Mouse (Mus musculus) heart, postnatal 36 days (tissue): ENCODE measurements around the gene Psmb10. TPM values are rescaled to one million over a fixed set of nuclear protein-coding genes. Genes with fewer than 3 reads are reported as not detected.

Experiments used
- DNase-seq, 2 experiments: peaks; one replicate each; pipeline ENCODE4 v3.0.0; 2021 to 2022
- intact Hi-C: fragments of 180-260 bp; cut with DNase I; formaldehyde crosslinking; loops from one replicate; pipeline ENCODE4 v1.15.1; 2025
- total RNA-seq, 2 experiments: library from RNA; stranded (reverse); gene quantifications; 2 replicates each; pipeline ENCODE4 v1.2.3; 2021

The Psmb10 gene
- total RNA-seq, 2 experiments from 2014 or later, result 63.6 to 72.7 TPM

GRCm38 (mm10) chr8:105942026-105942425 lies 3.8 kb upstream of the Psmb10 start:
- intact Hi-C loops, result no loop called here
- DNase-seq, result peak in 1 of 2 experiments; percentile 1

DNA sequence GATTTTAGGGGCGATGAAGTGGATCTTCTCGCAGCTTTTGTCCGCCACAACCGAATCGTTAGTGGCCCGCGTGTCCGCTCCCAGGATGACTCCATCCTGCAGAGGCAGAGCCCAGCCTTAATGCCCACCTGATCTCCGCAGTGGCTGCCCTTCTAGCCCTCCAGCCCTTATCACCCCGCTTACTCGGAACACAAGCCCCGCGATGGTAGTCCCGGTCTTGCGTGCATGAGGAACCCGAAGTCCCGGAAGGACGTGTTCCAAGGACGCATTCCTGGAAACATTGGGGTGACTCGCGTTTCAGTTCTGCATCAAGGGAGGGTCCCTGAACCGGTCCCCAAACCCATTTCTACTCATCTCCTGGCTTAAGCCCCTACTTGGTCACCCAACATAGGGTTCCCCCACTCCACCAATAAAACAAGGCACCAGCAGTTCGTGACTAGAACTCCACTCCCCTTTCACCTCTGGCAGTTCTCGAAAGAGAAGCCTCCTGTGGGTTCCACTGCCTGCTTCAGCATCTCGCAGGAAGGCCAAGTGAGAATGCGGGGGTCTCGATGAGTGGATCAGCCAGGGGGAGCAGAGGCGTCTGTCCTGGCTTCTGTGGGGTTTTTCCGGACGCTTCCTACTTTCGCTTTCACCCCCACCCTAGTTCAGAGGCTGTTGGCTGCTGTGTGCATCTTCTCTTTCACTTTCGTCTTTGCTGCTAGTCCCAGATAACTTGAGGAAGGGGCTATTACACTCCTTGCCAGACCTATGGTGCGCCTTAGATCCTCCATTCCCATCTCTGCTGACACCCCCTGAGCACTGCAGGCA lies 543 bp downstream of the Psmb10 start:
- intact Hi-C loops, result loop anchor here (5.0 kb wide), 1 partner anchor 75 kb away; the partner anchor contains the start of gene Ddx28

GRCm38 (mm10) chr8:105936866-105937475 lies 1.3 kb downstream of the Psmb10 start:
- intact Hi-C loops, result loop anchor here (5.0 kb wide), 1 partner anchor 75 kb away; the partner anchor contains the start of gene Ddx28
- peak; percentile 84 to 88 for DNase-seq

More for the DNA sequence above, 543 bp downstream of the Psmb10 start:
- peak; percentile 63 to 68 for DNase-seq

DNA sequence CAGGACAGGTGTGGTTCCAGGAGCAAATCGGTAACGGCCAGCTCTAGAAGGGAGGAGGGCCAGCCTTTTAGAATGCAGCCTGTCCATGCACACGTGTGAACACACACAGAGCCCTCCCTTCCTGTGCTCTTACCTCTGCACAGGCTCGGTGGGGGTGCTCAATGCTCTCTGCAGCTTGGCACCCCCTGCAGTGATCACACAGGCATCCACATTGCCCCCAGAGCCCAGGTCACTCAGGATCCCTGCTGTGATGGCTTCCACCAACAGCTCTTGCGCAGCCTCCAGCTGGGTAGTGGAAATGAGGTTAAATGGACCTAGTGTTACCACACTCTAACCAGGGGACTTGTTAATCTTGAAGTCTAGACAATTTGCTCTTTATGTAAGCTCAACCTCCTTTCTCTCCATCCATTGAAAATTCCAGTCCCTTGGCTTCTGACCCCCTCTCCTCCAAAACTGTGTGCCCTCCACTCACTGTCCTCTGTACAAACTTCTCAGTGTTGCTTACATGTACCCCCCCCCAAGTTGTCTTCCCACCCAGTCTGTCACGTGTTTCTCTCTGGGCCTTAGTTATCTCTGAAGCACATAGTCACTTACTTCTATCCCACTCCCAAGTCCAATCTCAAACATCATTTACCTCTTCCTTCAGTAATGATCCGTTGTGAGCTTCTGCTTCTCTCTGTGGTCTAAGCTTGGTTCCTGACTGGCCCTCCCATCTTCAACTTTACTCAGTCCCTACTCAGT lies 2.2 kb downstream of the Psmb10 start:
- intact Hi-C loops, result loop anchor here (5.0 kb wide), 1 partner anchor 76 kb away; the partner anchor contains the start of gene Ddx28
- DNase-seq, result no peak

DNA sequence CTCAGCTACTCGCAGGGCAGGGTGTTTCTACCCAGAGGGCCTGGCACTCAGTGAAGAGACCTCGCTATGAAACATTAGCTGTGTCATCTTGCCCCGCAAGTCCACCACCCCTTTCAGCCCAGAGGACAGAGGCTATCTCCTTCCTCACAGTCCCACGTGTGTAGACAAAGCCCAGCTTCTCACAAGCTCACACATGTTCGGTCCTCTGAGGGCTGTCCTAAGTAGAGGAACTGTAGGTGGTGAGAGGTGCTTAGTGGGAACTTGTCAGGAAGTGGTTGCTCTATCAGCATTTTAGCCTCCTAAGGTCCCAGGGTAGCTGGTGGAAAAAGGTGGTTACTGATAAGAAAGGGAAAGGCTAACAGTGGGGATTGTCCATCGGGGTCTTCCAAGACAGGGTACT lies 3.1 kb downstream of the Psmb10 start:
- DNase-seq, result no peak
- intact Hi-C loops, result loop anchor here (5.0 kb wide), 1 partner anchor 77 kb away; the partner anchor contains the start of gene Ddx28

DNA sequence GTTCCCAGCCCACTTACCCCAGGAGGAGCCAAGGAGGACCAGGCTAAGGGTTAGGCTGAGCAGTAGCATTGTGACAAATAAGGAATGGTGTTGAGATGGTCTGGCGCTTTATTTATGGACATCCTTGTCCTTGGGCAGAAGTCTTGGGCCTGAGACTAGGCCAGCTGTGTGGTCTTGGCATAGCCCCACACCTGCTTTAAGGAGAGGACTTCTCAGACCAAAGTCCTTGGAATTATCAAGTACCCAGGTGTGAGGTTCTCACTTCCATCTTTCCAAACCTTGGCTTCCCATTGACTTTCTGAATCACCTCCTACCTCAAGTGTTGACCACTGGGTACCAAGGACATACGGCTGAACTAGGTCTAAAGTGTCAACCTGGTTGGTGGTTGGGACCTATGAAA lies 4.5 kb downstream of the Psmb10 start, which contains the start of gene Ctrl:
Gene Ctrl (minus strand): TSS at position 101 of the 400 bp plus-strand sequence.
- no peak for DNase-seq
- intact Hi-C loops, result loop anchor here (5.0 kb wide), 2 partner anchors 81 to 161 kb away; partner anchors contain the start of gene Cenpt

DNA sequence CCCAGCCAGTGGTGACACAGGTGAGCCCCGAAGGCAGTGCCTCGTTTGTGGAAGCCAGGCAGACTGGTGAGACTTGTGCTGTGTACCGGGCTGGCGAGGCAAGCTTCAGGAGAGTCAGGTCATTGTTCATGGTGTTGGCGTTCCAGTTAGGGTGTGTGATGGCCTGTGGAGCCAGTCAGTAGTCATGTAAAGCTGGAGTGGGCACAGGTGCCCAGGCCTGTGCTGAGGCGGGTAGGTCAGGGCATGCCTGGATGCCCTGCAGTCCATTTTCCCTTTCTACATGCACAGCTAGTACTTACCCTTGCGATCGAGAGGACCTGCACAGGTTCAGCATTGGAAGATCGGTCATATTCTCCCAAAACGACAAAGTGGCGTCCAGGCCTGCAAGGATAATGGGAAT lies 5.7 kb downstream of the Psmb10 start:
- no peak for DNase-seq
- intact Hi-C loops, result loop anchor here (5.0 kb wide), 2 partner anchors 80 to 160 kb away; partner anchors contain the start of gene Cenpt

GRCm38 (mm10) chr8:105931271-105931670 lies 7.0 kb downstream of the Psmb10 start:
- intact Hi-C loops, result loop anchor here (2.0 to 5.0 kb wide), 3 partner anchors 30 to 159 kb away; partner anchors contain the start of genes Cenpt and Pskh1
- no peak for DNase-seq

DNA sequence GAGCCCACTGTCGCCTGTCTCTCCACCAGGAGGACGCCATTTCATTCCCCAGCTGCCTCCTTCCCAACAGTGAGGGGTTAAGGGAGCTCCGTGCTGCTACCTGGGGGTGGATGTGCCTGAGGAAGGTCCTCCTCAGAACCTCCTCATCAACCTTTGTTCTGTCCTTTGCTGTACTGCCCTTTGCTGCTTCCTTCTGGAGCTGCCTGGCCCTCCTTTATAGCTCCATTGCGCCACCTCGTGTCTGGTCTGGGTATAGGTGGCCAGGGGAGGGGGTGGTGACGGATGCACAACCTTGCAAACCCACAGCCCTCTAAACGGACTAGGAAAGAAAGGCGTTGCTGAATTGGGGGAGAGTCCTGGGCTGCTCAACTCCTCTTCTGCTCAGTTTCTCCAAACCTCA lies 7.6 kb downstream of the Psmb10 start:
- DNase-seq, result peak; percentile 88 to 92
- intact Hi-C loops, result loop anchor here (1.0 to 5.0 kb wide), 5 partner anchors 30 to 216 kb away; partner anchors contain the start of genes Cenpt and Pskh1

- no peak for DNase-seq
- intact Hi-C loops, result no loop called here
Measured at GRCm38 (mm10) chr8:105925123-105925522, 13.1 kb downstream of the Psmb10 start.

GRCm38 (mm10) chr8:105919390-105919789 lies 18.9 kb downstream of the Psmb10 start:
- DNase-seq, result no peak
- intact Hi-C loops, result no loop called here

- intact Hi-C loops, result loop anchor here (2.0 kb wide), 5 partner anchors 30 to 110 kb away; partner anchors contain the start of genes Ddx28, Nutf2 and Slc12a4
- no peak for DNase-seq
Measured at GRCm38 (mm10) chr8:105900941-105901616, 37.2 kb downstream of the Psmb10 start.

DNA sequence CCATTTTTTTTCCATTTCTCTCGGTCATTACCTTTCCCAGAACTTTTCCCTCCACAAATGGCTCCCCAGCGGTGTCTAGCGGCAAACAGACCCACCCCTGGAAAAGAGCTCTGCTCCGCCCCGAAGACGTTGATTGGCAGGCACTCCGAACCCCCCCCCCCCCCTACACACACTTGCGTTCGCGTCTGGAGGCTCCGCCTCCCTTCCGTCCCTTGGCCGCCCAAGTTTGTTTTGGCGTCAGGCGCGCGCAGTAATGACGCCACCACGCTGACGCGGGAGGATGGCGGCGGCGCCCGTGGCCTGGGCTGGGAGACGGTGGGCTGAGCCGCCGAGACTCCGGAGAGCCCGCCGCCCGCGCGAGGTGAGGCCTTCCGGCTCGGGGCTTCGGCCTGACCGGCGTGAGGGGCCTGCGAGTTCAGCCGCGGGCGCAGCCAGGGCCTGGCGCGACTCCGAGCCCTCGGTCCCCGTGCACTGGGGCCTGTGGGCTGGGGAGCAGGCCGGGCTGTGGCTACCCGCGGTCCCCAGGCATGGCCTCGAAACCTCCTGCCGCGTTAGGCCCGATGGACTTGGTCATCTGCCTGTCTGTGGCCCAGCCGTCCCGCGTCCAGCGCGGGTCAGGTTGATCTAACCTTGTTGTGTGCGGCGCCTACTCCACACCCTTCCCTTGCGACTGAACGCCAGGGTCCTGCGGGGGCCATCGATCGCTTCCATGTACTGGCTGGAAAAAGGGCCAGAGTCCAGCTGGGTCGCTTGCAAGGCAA lies 37.9 kb downstream of the Psmb10 start, which contains the start of gene Pskh1:
Gene Pskh1 (plus strand): TSS at position 262 of the 761 bp plus-strand sequence.
- intact Hi-C loops, result loop anchor here (2.0 kb wide), 5 partner anchors 30 to 110 kb away; partner anchors contain the start of genes Ddx28, Nutf2 and Slc12a4
- peak; percentile 95 to 96 for DNase-seq

- no peak for DNase-seq
- intact Hi-C loops, result no loop called here
Measured at GRCm38 (mm10) chr8:105897801-105898480, 40.3 kb downstream of the Psmb10 start.

DNA sequence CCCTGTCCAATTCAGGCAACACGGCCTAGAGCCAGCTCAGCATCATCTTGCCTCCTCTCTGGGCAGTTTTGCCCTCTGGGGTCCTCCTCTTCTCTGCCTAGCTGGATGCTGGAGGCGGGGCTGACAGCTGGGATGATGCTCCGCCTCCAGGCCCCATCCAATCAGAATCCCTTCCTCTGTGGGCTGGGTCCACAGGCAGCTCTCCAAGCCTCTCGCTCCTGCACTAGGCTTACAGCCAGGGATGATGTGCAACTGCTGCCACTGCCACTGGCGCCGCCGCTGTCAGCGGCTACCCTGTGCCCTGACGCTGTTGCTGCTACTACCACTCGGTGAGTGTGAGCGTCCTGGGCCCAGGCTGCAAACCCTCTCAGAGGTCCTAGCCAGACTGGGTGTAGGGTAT lies 44.9 kb downstream of the Psmb10 start, which contains the start of gene Nrn1l:
Gene Nrn1l (plus strand): TSS at position 229 of the 400 bp plus-strand sequence.
- peak; percentile 66 to 70 for DNase-seq
- intact Hi-C loops, result no loop called here

GRCm38 (mm10) chr8:105892432-105892831 lies 45.8 kb downstream of the Psmb10 start:
- intact Hi-C loops, result no loop called here

GRCm38 (mm10) chr8:105890870-105891269 lies 47.4 kb downstream of the Psmb10 start:
- peak; percentile 31 to 39 for DNase-seq
- intact Hi-C loops, result no loop called here

More at GRCm38 (mm10) chr8:105892432-105892831, 45.8 kb downstream of the Psmb10 start:
- DNase-seq, result no peak
